In genomic region chr13:108127130-108127529, GRCm38 (mm10) we compare ENCODE assay signal across 10 mouse cellular contexts. TPM values are rescaled to one million over a fixed set of nuclear protein-coding genes. Genes with fewer than 3 reads are reported as not detected.
A peak's percentile ranks its signal among the peaks of the same experiment; 100 is the strongest.
DNase-seq lines count a peak whose midpoint lies in the region; ATAC-seq and TF ChIP-seq lines count a peak whose summit lies in the region.
"Had no signal": no experiment of that assay in that cellular context is flagged by ENCODE, and none has a peak within 500 bp of the region (broad histone marks: within the 10 kb centered on the region; RNA-seq: fewer than 3 reads in every experiment).

No protein-coding gene starts in this region.

- no peak overlapping the region for H3K27ac ChIP-seq in embryonic fibroblast, embryonic 13.5 days (ENCODE audit: insufficient read depth, low read length)
- H3K27ac ChIP-seq: hindbrain, embryonic 15.5 days; neural tube, embryonic 13.5 days had no signal

- H3K4me1 ChIP-seq in embryonic fibroblast, embryonic 13.5 days (ENCODE audit: control insufficient read depth, insufficient read depth, low read length): no peaks in the 10 kb centered on the region; the same call in 1 of the 2 replicates

- ATAC-seq in monocyte, adult 5-6 weeks (replicated peaks; ENCODE audit: insufficient number of reproducible peaks, low FRiP score, low TSS enrichment, poor library complexity, severe bottlenecking): no peak

- DNase-seq in adrenal gland, postnatal 36 days: peak; percentile 15 to 32
- DNase-seq in adrenal gland, adult 18-20 months (ENCODE audit: low spot score in 2 of 2): no peak
- DNase-seq in layer of hippocampus, postnatal 10 days (ENCODE audit: low spot score in 2 of 2): peak; percentile 37 to 40
- no peak for DNase-seq in layer of hippocampus, adult 9-10 months (ENCODE audit: low spot score)
- peak; percentile 33 for DNase-seq in T-cell, adult 2 months (ENCODE audit: low spot score)
- DNase-seq in mesoderm, embryonic 11.5 days (ENCODE audit: low read depth, low spot score): peak; percentile 60

- no peak overlapping the region for H3K4me3 ChIP-seq in embryonic fibroblast, embryonic 13.5 days (ENCODE audit: insufficient read depth, low read length)
- H3K4me3 ChIP-seq: hindbrain, embryonic 15.5 days; neural tube, embryonic 13.5 days had no signal

- TF ChIP-seq POLR2A in embryonic fibroblast, embryonic 13.5 days (IDR thresholded peaks at IDR 0.05; ENCODE audit: low read depth, low read length): no peak

- peak; percentile 47; the same call in 1 of the 2 replicates for TF ChIP-seq CTCF in embryonic fibroblast, embryonic 13.5 days (IDR thresholded peaks at IDR 0.05; ENCODE audit: borderline replicate concordance, insufficient read depth, low read length)

RNA-seq across cellular contexts. Expression of gene Ndufaf2, which starts 31.3 kb away (rescaled TPM):
- total RNA-seq in adrenal gland, postnatal 36 days (2021): 10 to 100 TPM; 27.6 to 33.9 TPM
- 10 to 100 TPM; 31.9 to 32.7 TPM for total RNA-seq in adrenal gland, adult 18-20 months (2021)
- total RNA-seq in layer of hippocampus, postnatal 10 days (2021): 10 to 100 TPM; 25.9 to 26.4 TPM
- polyA plus RNA-seq in embryonic fibroblast, embryonic 13.5 days (2011; ENCODE audit: insufficient read length, low read depth, missing spikeins): 49.5 and 52.6 TPM in 2 replicates
- 11.4 to 19.9 TPM (median 19.1 TPM) in 3 replicates for total RNA-seq in monocyte, adult 5-6 weeks (2017)

RNA-seq across cellular contexts. Expression of gene Ercc8, which starts 31.4 kb away (rescaled TPM):
- 10 to 100 TPM in 1 of 2 experiments, 1 to 10 TPM in 1; 8.6 to 10.0 TPM for total RNA-seq in adrenal gland, postnatal 36 days (2021)
- total RNA-seq in adrenal gland, adult 18-20 months (2021): 1 to 10 TPM; 7.5 to 8.8 TPM
- 10 to 100 TPM; 28.0 to 30.0 TPM for total RNA-seq in layer of hippocampus, postnatal 10 days (2021)
- 5.5 and 8.4 TPM in 2 replicates for polyA plus RNA-seq in embryonic fibroblast, embryonic 13.5 days (2011; ENCODE audit: insufficient read length, low read depth, missing spikeins)
- total RNA-seq in monocyte, adult 5-6 weeks (2017): 5.8 to 15.7 TPM (median 8.4 TPM) in 3 replicates

Comparison
In these comparisons a context has a peak if more than half of its experiments do, and no peak if none do; other contexts are left out.
1. DNase-seq: peak in adrenal gland, postnatal 36 days (2 of 2), layer of hippocampus, postnatal 10 days (2 of 2), T-cell, adult 2 months (single experiment) and mesoderm, embryonic 11.5 days (single experiment); none in adrenal gland, adult 18-20 months (0 of 2) and layer of hippocampus, adult 9-10 months (single experiment).